Mouse (Mus musculus) frontal cortex, postnatal 10 days (tissue): ENCODE data around the gene Adgrf1.
"Not testable (repeated sequence)": the region's sequence is repeated elsewhere in the genome, so short reads cannot be mapped to it uniquely, and the experiment has no call there.

Experiments used
- DNase-seq, 2 experiments: peaks; one replicate each; pipeline ENCODE4 v3.0.0; 2022; ENCODE audit warnings: low spot score in 2 of 2, mixed read lengths in 1 of 2

Gene Adgrf1

DNA sequence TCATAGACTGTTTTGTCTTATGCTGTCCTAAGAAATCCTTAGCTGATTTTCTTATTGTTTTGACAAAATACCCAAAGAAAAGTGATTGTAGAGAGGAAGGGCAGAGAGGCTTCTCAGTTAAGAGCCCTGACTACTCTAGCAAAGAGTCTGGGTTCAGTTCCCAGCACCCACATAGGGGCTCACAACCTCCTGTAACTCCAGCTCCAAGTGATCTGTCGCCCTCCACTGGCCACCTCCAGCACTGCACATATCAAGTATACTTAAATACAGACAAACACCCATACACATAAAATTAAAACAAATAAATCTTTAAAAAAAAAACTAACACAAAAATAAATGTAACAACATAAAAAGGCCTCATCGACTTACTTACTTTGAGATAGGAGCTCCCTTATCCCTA is 3.5 kb upstream of the Adgrf1 start:
- no peak for DNase-seq

DNA sequence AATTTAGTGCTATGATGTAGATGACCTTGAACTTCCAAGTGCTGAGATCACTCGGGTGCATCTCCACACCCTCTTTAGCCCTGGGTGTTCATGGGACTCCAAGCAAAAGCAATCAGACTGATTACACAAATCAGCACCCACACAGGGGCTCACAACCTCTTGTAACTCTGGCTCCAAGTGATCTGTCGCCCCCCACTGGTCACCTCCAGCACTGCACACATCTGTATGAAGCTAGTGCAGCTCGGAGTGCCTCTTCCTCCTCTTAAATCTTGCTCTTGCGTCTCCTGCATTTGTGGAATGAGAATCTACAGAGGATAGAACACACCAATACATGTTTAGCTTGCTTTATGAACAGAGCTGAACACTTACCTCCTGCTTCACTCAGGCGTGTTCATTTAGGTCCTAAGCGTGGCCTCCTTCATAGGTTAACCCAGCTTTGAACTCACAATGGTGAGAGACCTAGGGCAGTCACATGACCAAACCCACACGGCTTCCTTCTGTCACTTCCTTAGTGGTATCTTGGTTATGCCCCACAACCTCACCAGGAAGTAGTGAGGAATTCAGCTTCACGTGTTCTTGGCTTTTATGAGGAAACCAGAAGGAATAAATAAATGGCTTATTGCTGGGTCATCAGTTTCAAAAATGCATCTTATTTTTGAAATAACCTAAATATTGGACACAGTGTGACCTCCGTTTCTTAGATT is 2.9 kb upstream of the Adgrf1 start:
- DNase-seq, result no peak

DNA sequence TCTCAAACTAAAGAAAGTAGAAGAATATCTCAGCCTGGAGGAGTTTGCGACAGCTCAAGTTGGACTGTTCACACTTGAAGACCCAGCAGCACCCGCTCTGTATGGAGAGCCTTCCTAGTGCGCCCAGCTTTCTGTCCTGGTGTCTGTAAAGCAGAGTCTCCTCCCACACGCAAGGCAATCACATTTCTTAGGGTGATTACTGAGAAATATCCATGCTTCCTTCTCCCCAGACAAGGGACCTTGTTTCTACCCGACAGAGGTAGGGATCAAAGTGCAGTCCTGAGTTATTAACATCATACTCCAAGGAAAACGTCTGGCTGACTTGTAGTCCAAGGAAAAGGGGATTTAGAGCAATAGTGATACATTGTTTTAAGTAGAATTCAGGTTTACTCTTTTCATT is 6.1 kb downstream of the Adgrf1 start:
- DNase-seq, result no peak

DNA sequence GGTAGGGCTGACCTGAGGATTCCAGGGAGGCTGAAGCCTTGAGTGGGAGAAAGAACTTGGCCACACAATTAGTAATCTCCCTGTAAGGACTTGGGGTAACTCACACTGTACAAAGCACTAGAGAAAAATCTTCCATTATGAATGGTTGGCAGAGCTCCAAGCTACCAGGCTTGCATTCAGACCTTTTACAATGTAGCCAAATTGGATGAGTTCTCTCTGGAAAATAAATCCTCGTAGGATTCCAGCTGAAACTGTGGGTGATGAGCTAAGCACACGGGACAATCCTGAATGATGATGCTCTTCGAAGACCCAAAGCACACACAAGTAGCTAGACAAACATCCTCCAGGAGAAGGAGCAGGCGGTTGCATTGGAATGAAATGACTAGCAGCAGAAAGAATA is 7.1 kb downstream of the Adgrf1 start:
- DNase-seq, result no peak

DNA sequence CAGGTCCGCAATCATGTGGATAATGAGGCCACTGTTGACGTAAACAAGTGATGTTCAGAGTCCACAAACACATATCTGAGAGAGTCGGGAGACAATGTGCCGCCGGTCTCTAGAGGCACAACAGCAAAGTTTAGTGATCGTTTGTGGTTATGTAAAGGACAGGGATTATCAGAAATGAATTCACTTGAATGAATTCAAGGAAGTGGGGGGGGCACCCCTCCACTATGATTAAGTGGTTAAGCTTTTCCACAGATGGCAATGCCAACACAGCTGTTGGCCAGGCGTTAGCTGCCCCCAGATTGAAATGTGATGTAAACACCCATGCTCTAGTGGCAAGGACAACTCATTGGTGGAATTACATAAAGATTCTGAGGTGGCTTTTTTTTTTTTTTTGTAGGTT is 9.5 kb downstream of the Adgrf1 start:
- no peak for DNase-seq

DNA sequence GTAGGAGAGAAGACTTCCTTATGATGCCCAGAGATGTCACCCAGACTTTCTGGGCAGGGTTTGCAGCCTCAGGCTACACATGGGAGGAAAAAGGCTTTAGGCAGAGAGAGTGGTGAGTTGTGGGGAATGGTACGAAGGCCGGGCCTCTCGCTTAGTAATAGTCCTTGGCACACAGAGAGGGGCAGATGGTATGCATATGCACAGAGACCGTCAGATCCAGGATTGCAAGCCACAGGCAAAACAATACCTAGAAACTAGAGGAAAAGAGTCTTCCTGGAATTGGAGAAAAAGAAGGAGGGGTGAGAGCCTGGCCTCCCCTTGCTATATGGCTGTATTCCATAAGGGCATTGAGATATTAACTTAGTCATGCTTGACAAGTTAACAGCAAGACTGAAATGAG is 12.2 kb downstream of the Adgrf1 start:
- no peak for DNase-seq

DNA sequence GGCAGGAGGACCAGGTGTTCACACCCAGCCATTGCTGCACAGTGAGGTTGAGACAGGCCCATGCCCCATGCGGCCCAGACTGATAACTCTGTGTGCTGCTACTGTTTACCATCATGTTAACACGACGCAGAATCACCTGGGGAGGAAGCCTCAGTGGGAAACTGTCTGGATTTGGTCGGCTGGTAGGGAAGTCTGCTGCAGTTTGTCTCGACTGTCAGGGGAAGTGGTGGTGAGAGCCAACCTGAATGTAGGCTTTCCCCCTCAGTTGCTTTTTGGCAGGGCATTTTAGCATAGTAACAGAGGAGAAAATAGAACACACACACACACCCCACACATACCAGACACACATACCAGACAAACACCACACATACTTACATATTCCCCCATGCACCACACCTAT is 12.7 kb downstream of the Adgrf1 start:
- no peak for DNase-seq

DNA sequence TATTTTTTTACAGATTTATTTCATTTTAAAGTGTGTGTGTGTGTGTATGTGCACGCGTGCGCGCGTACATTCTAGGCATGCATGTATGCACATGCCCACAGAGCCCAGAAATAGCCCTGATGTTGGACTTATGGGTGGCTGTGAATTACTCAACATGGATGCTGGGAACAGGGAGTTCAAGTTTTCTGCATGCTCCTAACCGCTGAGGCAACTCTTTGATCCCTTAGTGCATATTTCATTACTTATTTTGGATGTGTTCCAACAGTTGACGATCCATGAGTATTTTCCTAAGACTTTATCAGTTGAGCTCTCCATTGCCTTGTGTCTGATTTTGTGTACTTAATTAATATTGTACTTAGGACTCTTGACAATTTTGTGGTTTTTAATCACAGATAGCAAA is 29.4 kb downstream of the Adgrf1 start:
- DNase-seq, result no peak

DNA sequence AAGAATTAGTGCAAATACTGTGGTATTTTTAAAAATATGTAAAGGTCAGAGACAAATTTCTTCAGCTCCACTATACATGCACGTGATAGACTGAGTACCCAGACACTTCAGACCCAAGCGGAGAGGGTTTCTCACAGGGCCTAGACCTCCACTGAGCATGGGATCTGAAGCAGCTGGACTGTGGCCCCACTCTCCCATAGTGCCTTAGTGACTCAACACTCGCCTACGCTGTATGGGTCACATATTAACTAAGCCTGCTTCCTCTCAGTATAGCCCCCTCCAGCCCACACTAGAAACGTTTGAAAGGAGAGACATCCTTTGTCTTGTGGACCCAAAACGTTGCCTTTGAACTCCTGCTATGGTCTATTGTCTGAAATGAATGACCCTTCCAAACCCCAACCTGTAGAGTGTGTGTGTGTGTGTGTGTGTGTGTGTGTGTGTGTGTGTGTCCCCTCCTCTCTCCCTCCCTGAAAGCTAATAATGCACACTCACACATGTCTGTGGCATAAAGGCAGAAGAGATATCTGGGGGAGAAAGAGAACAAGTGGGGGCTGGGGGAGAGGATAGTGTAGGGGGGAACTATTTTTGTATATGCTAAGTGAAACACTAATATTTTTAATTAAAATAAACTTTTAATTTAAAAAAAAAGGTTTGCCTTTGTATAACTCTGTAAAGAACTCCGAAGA is 56.0 kb downstream of the Adgrf1 start:
- DNase-seq, result no peak

DNA sequence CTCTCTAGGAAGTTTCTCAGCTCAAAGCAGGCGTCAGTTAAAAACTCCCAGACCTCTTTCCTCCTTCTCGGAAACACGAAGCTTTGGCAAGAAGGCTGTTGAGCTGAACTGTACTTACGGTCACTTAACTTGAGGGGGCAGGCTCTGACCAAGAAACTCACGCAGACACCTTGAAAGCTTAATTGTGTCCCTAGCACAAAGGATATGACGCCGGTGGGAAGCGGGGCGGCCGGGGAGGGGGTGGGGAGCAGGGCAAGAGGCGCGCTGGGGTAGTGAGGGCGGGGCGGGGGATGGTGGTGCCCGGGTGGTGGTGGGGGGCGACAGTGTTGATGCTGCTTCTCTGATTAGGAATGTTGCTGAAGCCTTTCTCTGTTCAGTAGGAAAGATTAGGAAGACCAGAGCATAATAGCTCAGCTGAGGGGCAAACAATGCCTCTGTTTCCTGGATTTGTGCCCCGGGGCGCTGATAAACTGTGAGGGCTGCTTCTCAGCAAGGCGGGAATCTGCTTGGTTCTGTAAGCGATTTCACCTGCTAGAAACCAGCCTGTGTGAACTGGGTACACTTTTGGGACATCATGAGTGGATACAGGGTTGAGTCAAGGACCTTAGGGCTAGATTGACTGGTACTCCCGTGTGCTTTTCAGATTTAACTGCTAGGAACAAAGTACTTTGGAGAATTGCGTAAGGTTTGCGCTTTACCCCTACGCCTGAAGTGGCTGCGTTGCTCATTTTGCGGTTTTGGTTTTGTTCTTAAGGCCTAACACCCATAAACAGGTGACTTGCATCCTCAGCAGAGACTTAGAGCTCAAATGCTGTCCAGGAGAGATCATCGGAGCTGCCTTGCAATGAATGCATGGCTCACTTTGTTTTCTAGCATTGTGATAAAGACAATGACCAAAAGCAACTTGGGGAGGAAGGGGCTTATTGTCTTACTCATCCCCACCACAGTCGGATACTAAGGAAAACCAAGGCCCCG is 56.9 kb downstream of the Adgrf1 start:
- peak; percentile 7 to 20 for DNase-seq

DNA sequence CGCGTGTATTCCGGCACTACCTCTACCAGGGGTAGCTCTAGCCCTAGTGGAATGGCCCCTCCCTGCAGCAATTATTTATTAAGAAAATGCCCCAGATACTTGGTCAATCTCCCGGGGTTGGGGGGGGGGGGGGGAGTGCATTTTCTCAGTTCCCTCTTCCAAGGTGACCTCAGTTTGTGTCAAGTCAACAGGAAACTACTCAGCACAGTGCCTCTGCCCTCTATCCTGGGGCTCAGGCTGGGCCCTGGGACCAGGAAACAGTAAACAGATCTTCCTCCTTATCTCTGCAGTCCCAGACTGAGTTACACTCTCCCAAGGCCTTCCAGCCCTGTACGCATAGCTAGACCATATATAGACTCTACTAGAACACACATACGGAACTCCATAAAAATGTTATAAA is 57.7 kb downstream of the Adgrf1 start:
- DNase-seq, result no peak

DNA sequence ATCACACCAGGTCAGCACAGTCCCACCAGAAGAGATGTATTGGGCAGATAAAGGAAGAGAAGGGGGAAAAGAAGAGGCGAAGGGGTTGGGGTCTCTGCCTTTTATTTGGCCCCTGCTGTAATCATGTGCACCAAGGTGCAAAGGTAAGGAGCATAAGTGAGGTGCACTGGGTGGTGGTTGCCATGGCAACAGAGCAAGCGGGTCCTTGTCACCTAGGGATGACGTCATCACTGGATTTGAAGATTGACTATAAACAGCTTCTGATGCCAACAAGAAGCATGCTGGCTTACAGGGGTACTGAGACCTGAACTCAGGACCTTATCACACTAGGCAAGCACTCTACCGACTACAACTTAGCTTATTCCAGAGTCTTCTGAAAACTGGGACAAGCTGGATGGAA is 59.1 kb downstream of the Adgrf1 start:
- DNase-seq, result no peak

DNA sequence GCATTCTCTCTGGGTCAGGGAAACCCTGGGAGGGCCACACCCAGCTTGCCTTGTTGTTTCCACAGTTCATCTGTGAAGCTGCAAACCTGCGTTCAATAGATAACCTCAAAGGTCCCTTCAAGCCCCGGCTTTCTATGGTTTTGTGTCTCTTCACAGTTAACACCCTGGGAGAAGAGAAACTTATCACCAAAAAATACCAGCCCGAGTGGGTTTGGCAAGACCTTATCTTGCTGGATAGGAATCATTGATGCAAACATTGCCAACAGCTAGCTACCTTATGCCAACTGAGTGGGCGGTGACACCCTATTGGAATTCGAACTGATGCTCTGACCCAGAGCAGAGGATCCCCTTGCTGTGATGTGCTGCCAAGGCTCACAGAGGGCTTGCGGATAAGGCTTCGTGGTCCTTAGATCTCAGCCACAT is 59.6 kb downstream of the Adgrf1 start:
- no peak for DNase-seq

DNA sequence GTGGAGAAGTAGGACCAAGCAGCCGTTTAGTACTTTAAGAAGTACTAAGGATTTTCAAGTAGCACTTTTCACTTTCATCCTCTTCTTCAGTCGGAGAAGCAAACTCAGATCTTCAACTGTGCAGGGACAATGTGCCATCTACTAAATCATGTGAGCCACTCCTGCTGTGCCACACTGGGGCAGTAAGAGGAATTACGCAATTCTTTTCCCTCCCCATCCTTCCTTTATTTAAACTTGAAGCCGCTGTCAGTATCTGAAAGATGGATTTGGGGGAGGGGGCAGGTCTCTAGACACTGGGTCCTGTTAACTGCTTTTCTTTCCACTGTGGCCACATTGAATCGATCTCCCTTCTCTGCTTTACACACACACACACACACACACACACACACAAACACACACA is 62.6 kb downstream of the Adgrf1 start:
- no peak for DNase-seq

DNA sequence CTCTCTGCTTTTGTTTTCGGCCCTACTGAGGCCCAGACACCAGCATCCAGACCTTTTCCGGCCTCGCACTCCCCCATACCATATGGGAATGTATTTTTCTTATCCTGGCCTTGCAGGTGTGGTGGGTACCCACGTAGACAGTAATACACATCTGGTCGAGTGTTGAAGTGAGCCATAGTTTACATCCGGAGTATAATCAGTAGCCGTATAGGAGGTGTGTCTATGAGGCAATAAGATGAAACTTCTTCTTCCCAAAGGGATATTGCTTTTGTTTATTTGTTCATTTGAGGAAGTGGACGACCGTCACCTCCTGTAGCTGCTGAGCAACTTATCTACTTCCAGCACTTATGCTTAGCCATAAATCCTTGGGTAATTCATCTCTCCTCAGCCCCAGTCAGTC is 63.9 kb downstream of the Adgrf1 start:
- no peak for DNase-seq

DNA sequence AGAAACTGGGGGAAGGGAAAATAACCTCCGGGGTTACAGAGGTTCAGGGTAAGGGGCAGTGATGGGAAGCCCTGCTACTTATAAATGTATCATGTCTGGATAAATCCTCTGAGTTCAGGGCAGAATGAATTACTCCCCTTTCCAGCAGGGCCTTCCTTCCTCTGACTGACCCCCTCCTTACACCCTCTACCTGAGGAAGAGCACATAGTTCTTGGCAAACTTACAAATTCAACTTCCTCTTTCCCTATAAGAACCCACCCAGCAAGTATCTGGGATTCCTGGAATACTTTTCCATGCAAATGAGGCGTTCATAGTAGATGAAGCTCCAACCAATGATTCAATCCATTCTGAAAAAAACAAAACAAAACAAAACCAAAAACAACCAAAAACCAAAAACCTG is 67.5 kb downstream of the Adgrf1 start:
- DNase-seq, result no peak

DNA sequence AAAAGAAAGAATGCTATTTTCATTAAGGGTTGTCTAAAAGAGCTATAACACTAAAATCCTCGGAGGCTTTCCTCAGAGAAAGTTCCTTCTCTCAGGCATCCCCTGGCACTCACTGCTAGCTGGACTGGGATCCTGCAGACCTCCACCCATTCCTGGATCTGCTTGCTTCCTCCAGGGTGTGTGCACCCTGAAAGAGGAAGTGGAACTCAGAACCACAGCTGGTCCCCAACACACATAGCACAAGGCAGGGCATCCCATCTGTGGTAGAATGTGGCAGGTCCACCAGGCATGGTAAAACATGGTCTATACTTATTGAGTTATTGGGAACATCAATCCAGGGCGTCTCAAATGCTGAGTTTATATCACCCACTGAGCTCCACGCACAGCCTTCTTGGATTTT is 68.2 kb downstream of the Adgrf1 start:
- DNase-seq, result no peak

DNA sequence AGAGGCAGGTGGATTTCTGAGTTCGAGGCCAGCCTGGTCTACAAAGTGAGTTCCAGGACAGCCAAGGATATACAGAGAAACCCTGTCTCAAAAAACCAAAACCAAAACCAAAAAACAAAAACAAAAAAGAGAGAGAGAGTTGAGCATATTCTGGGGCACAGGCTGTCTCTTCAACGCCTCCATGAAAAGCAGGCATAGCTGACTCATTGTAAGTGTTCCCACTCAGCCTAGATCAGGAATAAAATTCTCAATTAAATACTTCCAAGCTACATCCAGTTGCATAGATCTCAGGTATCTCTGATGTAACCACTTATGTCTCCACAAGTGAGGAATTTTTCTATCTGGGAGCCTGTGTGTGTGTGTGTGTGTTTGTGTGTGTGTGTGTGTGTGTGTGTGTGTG is 76.4 kb downstream of the Adgrf1 start:
- DNase-seq, result not testable (repeated sequence)

DNA sequence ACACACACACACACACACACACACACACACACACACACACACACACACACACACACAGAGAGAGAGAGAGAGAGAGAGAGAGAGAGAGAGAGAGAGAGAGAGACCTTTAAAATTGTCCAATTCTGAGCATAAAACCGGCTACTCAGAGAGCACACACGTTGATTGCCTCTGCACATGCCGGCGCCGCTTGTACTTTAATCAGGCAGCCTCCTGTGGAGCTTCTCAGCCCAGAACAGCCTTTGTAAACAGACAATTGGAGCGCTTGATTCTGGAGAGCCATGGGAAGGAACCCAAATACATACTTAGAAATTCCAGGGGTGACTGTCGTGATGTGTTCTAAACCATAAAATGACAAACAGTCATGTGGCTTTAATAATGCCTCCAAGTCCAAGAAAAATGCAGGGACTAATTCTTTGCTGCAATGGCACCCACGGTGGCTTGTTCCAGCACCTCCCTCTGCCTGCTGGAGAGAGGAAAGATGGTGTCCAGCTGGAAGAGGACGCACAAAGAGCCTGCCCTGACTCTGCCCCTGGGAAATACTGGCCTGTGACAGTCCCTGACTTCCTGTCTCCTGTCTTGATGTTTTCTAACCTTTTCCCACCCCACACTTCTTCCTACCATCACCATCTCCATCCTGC is 87.9 kb downstream of the Adgrf1 start:
- DNase-seq, result no peak

DNA sequence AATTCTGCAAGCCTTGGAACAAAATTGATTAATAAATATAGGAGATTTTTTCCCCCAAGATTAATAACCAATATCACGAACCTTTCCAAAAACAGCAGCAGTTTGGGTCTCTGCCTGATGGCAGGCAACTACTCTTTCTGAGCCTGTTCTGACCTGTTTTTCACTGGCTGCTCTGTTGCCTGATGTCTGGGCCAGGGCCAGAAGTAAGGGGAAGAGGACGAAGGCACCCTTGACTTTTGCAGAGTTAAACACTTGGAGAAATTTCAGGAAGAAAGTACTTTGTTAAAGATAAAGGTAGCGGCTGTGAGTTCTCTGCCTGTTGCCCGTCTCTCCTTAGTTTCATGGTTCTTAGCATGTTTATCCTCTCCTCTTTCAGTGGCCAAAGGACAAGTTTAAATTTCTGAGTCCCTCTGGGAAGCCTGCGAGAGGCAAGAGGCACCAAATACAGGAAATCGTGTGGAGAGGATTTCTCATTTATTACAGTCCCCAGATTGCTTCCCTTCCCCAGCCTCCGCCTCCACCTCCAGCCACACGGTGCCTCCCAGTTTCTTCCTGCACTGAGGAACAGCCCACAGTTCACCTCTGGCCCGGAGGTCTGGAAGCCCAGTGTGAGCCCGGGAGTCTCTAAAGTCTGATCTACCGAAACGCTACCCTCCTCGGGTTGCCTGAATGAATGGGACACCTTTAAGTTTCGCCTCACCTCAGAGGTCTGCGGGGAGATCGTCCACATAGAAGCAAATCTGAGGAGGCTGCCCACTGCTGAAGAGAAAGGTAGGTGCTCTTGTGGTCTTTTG is 89.9 kb downstream of the Adgrf1 start, which contains the start of gene Adgrf5:
Gene Adgrf5 (plus strand): TSS at position 626 of the 794 bp plus-strand sequence.
- DNase-seq, result no peak

DNA sequence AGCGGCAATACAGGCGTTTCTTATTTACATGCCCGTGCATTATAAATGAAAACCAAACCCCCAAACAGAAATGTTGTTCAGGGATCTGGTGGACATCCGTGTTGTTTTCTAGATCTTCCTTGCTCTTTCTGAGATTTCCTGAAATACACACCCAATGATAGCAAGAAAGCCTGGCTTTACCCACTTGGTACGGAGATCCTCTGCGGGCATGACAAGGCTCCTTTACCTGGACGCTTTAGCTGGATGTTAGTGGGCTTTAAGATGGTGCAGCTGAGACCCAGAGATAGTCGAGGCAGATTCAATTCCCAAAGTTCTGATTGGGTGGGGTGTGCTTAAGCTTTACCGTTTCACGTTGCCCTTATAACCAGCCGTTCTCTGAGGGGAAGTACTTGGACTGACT is 90.9 kb downstream of the Adgrf1 start:
- no peak for DNase-seq
